Mouse (Mus musculus): ENCODE results near the gene Cdh4.

Gene Cdh4

GRCm38 (mm10) chr2:179442191-179442540 lies at the start of gene Cdh4:
Gene Cdh4, plus strand, starts transcription at chr2:179442431.
- DNase-seq (ENCODE audit: low spot score in 2 of 2) = peak; percentile 41 to 64

- DNase-seq (ENCODE audit: low spot score in 2 of 2) = no peak
Observed at GRCm38 (mm10) chr2:179395442-179395841, 46.8 kb upstream of the Cdh4 start.

GRCm38 (mm10) chr2:179399645-179400249 lies 42.5 kb upstream of the Cdh4 start:
- DNase-seq (ENCODE audit: low spot score in 2 of 2) = no peak

- no peak for DNase-seq (ENCODE audit: low spot score in 2 of 2)
Observed at GRCm38 (mm10) chr2:179410866-179411561, 31.2 kb upstream of the Cdh4 start.

- DNase-seq (ENCODE audit: low spot score in 2 of 2) = no peak
Observed at GRCm38 (mm10) chr2:179412966-179413365, 29.3 kb upstream of the Cdh4 start.

- no peak for DNase-seq (ENCODE audit: low spot score in 2 of 2)
Observed at GRCm38 (mm10) chr2:179414253-179414652, 28.0 kb upstream of the Cdh4 start.

DNA sequence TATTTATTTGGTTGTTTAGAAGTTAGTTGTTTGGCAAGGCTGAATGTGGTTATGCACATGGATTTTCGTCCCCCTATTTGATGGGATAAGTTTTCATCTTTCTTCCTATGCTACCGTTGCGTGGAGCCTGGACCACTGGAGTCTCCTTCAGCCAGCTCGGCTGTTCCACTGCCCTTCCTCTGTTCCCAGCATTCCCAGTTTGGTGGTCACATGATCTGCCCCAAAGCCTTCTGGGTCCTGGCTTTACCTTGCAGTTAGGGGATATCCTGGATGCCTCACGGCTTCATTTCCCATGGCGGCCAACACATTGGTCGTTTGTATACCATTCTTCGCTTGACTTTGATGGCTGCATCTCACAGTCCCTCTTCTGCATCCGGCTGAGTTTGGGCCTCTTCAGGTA lies 27.5 kb upstream of the Cdh4 start:
- no peak for DNase-seq (ENCODE audit: low spot score in 2 of 2)

DNA sequence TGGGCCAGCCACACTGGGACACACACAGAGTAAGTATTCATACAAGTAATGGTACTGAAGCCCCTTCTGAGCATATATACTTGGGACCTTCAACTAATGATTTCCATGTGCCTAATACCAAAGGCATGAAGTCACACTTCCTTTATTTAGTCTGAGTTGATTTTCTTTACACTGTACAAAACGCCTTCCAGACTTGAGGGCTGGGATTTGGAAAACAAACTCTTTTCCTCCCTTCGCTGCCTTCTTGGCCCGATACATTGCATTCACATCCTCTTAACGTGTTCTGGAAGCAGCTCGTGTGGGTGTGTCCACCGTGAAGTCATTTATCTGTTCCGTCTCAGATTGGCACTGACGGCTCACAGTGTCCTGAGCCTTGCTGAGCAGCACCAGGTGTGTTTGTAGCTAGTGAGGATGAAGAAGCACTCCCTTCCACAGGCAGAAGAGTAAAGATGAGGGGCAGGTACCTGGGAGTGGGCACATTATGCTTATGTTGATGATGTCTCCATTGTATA lies 26.3 kb upstream of the Cdh4 start:
- no peak for DNase-seq (ENCODE audit: low spot score in 2 of 2)

DNA sequence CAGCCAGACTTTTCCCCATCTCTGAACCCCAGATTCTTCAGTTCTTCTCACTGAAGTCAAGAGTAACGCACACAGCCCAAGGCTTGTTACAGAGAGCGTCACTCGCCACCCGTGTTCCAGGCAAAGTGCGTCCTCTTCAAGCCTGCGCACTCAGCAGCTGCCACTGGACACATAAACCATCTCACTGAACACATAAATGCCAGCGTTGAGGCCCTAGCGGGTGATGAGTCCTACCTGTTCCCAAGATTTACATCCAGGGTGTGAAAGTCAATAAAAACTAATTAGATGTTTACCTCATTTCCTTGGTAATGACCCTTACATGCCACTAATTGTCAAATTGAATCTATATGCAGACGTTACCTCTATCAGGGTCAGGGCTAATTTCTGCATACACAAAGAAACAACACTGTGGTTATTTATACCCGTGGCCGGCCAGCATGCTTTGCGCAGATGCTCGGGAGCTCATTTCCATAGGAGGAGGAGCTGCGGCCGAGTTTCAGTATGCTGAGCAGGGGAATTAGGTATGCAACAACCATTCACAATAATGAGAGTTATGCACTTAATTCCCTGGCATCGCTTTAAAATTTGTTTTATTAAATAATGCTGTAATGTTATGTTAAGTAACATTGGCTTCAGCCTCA lies 25.5 kb upstream of the Cdh4 start:
- no peak for DNase-seq (ENCODE audit: low spot score in 2 of 2)

- DNase-seq (ENCODE audit: low spot score in 2 of 2) = no peak
Observed at GRCm38 (mm10) chr2:179425602-179426001, 16.6 kb upstream of the Cdh4 start.

GRCm38 (mm10) chr2:179428889-179429288 lies 13.3 kb upstream of the Cdh4 start:
- DNase-seq (ENCODE audit: low spot score in 2 of 2) = no peak

GRCm38 (mm10) chr2:179440161-179440560 lies 2.1 kb upstream of the Cdh4 start:
- DNase-seq (ENCODE audit: low spot score in 2 of 2) = no peak

DNA sequence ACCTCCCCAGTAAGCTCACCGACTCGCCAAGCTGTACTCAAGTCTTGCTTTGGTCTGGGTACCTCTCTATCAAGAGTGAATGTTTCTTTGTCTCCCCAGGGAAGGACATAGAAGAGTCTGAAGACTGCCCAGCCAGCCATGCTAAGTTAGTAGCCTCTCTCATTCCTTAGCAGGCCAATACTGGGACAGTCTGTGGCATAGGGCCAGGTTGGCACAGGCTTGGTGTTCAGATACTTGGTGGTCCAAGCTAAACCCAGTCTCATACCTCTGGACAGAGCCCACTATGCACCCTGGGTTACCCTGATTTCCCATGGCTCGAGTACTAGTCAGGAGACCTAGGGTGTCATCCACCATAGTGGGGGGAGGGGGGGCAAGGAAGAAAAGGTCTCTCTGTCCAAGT lies 1.1 kb upstream of the Cdh4 start:
- DNase-seq (ENCODE audit: low spot score in 2 of 2) = no peak

- DNase-seq (ENCODE audit: low spot score in 2 of 2) = no peak
Observed at GRCm38 (mm10) chr2:179441717-179442116, 514 bp upstream of the Cdh4 start.

- DNase-seq (ENCODE audit: low spot score in 2 of 2) = peak; percentile 19 to 67
Observed at GRCm38 (mm10) chr2:179442541-179443225, 452 bp downstream of the Cdh4 start.

DNA sequence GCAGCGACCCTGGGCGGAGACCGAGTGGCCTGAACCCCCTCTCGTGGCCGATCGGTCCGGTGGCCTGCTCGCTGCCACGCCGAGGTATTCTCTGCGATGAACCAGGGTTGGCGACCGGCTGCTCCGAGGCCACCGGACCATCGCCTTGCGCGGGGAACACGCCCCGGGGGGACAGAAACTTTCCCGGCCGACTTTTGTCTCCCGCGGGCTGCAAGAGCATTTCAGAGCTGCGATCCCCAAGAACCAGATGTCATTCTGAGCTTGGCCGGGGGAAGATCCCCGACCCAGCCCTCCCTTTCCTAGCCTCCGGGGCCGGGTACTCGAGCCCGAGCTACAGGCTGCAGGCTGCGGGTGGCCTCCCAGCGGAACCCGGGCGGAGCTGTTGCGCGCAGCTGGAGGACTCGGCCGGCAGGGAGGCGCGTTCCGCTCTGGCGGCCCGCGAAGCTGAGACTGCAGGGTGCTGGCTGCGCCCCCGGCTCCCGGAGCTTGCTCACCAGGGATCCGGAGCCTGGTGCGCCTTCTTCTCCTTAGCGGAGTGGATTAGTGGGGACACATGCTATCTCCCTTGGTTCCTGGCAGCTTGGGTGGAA lies 1.1 kb downstream of the Cdh4 start:
- peak; percentile 24 to 62 for DNase-seq (ENCODE audit: low spot score in 2 of 2)

DNA sequence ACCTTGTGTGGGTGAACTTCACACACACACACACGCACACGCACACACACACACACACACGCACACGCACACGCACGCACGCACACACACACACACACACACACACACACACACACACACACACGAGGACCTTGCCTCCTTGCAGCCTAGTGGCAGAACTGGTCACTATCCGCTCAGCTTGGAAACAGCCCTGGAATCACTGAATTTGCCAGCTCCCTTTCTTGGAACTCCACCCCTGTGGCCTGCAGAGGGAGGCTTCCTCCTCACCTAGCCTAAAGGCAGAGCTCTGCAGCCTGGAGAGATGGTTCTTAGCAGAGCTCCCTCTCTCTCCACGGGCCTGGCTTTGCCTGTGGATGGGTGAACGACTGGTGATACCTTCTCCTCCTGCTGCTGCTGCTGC lies 1.7 kb downstream of the Cdh4 start:
- DNase-seq (ENCODE audit: low spot score in 2 of 2) = no peak

DNA sequence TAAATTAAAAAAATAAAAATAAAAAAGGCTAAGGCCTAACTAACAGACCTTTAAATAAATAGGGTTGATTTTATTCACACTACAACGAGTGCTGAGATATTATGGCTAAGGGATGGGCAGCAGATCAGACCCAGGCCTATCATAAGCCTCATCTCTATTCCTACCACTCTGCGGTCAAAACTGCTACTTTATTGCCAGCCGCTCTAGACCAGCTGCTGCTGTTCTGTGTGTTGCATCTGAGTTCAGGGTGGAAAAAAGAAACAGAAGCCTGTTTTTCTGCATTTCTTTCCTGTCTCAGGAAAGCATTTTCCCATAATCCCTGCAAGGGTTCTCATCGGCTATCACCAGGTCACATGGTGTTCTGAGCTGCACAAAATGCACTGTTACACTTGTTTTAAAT lies 6.0 kb downstream of the Cdh4 start:
- DNase-seq (ENCODE audit: low spot score in 2 of 2) = no peak

DNA sequence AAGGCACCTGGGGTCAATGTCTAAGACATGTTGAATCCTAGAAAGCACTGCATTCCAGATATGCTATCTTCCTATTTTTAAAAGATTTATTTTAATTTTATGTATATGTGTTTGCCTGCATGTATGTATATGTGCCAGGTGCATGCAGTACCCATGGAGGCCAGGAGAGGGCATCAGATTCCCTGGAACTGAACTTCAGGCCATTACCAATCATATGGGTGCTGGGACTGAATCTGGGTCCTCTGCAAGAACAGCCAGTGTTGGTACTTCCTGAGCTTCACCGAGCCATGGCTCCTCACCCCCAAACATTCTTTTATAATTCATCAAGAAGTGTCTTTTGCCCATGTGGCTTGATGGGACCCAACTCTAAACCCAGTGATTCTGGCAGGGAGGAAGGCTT lies 6.8 kb downstream of the Cdh4 start:
- no peak for DNase-seq (ENCODE audit: low spot score in 2 of 2)

DNA sequence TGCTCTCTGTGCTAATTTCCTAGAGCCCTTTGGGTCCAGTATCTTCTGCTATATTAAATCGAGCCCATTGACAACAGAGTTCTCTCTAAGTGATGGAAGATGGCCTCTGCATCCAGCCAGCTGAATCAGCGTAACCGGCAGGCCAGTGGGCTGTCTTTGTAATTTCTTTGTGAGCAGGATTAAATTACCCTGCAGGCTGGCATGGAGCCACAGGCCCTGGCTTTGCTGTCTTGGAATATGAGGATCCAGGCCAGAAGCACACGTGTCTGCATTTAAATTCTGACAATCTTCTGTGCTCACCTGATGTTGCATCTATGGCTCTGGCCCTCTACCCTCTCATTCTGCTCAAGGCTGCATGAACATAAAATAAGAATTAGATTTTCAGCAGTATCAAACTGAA lies 17.0 kb downstream of the Cdh4 start:
- DNase-seq (ENCODE audit: low spot score in 2 of 2) = no peak

GRCm38 (mm10) chr2:179459606-179460005 lies 17.4 kb downstream of the Cdh4 start:
- DNase-seq (ENCODE audit: low spot score in 2 of 2) = no peak

DNA sequence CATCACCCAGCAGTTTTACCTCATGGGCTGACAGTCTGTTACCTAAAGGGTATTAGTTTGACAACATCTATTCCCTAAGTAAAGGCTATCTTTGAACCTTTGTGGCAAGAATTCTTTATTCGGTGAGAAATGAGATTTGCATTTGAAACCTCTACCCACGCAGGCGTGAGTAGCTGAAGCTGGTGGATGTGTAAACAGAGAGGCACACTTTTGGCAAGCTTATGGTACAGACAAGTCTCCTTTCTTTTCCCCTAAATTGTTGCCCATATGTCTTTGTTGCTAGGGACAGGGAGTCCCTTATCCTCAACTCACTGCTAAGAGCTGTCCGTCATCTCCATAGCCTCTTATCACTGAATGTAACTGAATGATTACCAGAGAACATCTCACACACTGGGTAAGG lies 21.3 kb downstream of the Cdh4 start:
- no peak for DNase-seq (ENCODE audit: low spot score in 2 of 2)

Data from urinary bladder, postnatal 4 days (tissue).